Mouse (Mus musculus) testis, adult 2 months (tissue): ENCODE data around the gene Pard3b.

Experiments used
- CTCF ChIP-seq: fragments of 200-500 bp; IDR thresholded peaks from 2 replicates; pipeline ENCODE4 v1.5.1; 2012; ENCODE audit warnings: low read depth, mild to moderate bottlenecking, inconsistent platforms, low read length, moderate library complexity; ENCODE audit not compliant: control insufficient read depth, insufficient read depth, insufficient replicate concordance
- POLR2A ChIP-seq: fragments of 200-500 bp; IDR thresholded peaks from 2 replicates; pipeline ENCODE4 v1.6.1; 2012; ENCODE audit warnings: low read depth, mild to moderate bottlenecking, inconsistent platforms, low read length, moderate library complexity; ENCODE audit not compliant: control insufficient read depth

GRCm38 (mm10) chr1:62579024-62579765 is 940.6 kb downstream of the Pard3b start:
- TF ChIP-seq CTCF (no peak), POLR2A (no peak)
